Comparison of ENCODE assay signal across 15 mouse cellular contexts in the genomic region with DNA sequence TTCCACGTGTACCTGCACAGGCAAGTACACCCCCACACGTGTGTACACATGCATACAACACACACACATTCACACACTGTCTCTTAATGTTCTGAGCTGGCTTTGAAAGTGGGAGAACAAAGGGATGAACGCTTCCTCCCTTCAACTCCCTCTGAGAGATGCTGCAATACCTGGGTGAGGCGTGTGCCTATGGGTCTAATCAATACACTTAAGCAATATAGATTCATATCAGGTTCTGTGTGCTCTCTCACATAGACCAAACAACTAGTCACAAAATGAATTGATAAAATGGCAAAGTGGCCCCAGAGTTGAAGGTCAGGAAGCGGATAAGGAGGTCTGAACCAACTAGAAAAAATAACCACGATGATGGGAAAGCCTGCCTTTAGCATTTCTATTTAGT.
"Had no signal": no experiment of that assay in that cellular context is flagged by ENCODE, and none has a peak within 500 bp of the region (broad histone marks: within the 10 kb centered on the region; RNA-seq: fewer than 3 reads in every experiment).

No protein-coding gene starts in this region.

- H3K4me2 ChIP-seq: neural tube, embryonic 13.5 days; neural tube, embryonic 15.5 days; stomach, embryonic 15.5 days had no signal

- H3K36me3 ChIP-seq: neural tube, embryonic 13.5 days; neural tube, embryonic 15.5 days; stomach, embryonic 15.5 days had no signal

- H3K27ac ChIP-seq: neural tube, embryonic 13.5 days; neural tube, embryonic 15.5 days; stomach, embryonic 15.5 days; stomach, postnatal 0 days had no signal

- H3K9ac ChIP-seq: neural tube, embryonic 13.5 days; neural tube, embryonic 15.5 days; stomach, embryonic 15.5 days had no signal

- H3K27me3 ChIP-seq: neural tube, embryonic 13.5 days; neural tube, embryonic 15.5 days; stomach, embryonic 15.5 days had no signal

- H3K9me3 ChIP-seq: neural tube, embryonic 13.5 days; neural tube, embryonic 15.5 days; stomach, embryonic 15.5 days had no signal

- H3K4me3 ChIP-seq: neural tube, embryonic 13.5 days; neural tube, embryonic 15.5 days; stomach, embryonic 15.5 days had no signal

- DNase-seq: retina, postnatal 1 day; right cerebral cortex, adult 18-20 months; right cerebral cortex, postnatal 14 days; right cerebral cortex, postnatal 25 days; right cerebral cortex, postnatal 4 days; spleen, adult 18-20 months; thymus, adult 18-20 months; thymus, adult 2 months; thymus, postnatal 25 days; thymus, postnatal 36 days; thymus, postnatal 4 days had no signal
